Mouse (Mus musculus) right cerebral cortex, postnatal 14 days (tissue): ENCODE data around the gene Zfp708.
"Not testable (repeated sequence)": the region's sequence is repeated elsewhere in the genome, so short reads cannot be mapped to it uniquely, and the experiment has no call there.

Source experiments
- DNase-seq: peaks from one replicate; pipeline ENCODE4 v3.0.0; 2022

Gene Zfp708

GRCm38 (mm10) chr13:67097876-67098275 lies at the start of gene Zfp708:
Gene Zfp708 (minus strand): TSS chr13:67097976.
- no peak for DNase-seq

- DNase-seq, result peak; percentile 77
Observed at GRCm38 (mm10) chr13:67128038-67128721, 30.4 kb upstream of the Zfp708 start.

- not testable (repeated sequence) for DNase-seq
Observed at GRCm38 (mm10) chr13:67127507-67127906, 29.7 kb upstream of the Zfp708 start.

GRCm38 (mm10) chr13:67124460-67124859 lies 26.7 kb upstream of the Zfp708 start:
- no peak for DNase-seq

GRCm38 (mm10) chr13:67121360-67121759 lies 23.6 kb upstream of the Zfp708 start, which contains the start of gene Zfp759:
Gene Zfp759 (plus strand): TSS chr13:67121660.
- DNase-seq, result not testable (repeated sequence)

- not testable (repeated sequence) for DNase-seq
Observed at GRCm38 (mm10) chr13:67116163-67116562, 18.4 kb upstream of the Zfp708 start, which contains the start of gene Rslcan18. Gene Rslcan18 (minus strand): TSS chr13:67116263.

GRCm38 (mm10) chr13:67113287-67113686 lies 15.5 kb upstream of the Zfp708 start:
- DNase-seq, result no peak

- DNase-seq, result no peak
Observed at GRCm38 (mm10) chr13:67112096-67112495, 14.3 kb upstream of the Zfp708 start.

- DNase-seq, result no peak
Observed at GRCm38 (mm10) chr13:67108821-67109206, 11.0 kb upstream of the Zfp708 start.

GRCm38 (mm10) chr13:67108194-67108820 lies 10.5 kb upstream of the Zfp708 start, which contains the start of gene Gm28557:
Gene Gm28557 (minus strand): TSS chr13:67108604.
- DNase-seq, result peak; percentile 89

GRCm38 (mm10) chr13:67107681-67108080 lies 9.9 kb upstream of the Zfp708 start:
- DNase-seq, result no peak

- DNase-seq, result no peak
Observed at GRCm38 (mm10) chr13:67090154-67090553, 7.6 kb downstream of the Zfp708 start.

GRCm38 (mm10) chr13:67081946-67082345 lies 15.8 kb downstream of the Zfp708 start:
- no peak for DNase-seq

- DNase-seq, result peak; percentile 42
Observed at GRCm38 (mm10) chr13:67081142-67081713, 16.5 kb downstream of the Zfp708 start.

GRCm38 (mm10) chr13:67077244-67077643 lies 20.5 kb downstream of the Zfp708 start:
- DNase-seq, result no peak

- no peak for DNase-seq
Observed at GRCm38 (mm10) chr13:67072786-67073185, 25.0 kb downstream of the Zfp708 start.

GRCm38 (mm10) chr13:67065386-67065785 lies 32.4 kb downstream of the Zfp708 start:
- DNase-seq, result no peak

- no peak for DNase-seq
Observed at GRCm38 (mm10) chr13:67062427-67062826, 35.3 kb downstream of the Zfp708 start.

- DNase-seq, result peak; percentile 85
Observed at GRCm38 (mm10) chr13:67060786-67061358, 36.9 kb downstream of the Zfp708 start, which contains the start of gene Zfp712. Gene Zfp712 (minus strand): TSS chr13:67061170.

- DNase-seq, result no peak
Observed at GRCm38 (mm10) chr13:67060161-67060785, 37.5 kb downstream of the Zfp708 start.
